Mouse (Mus musculus) liver, embryonic 14.5 days (tissue): ENCODE measurements around the gene Hyou1. TPM values are rescaled to one million over a fixed set of nuclear protein-coding genes. Genes with fewer than 3 reads are reported as not detected.

Source experiments
- ATAC-seq: fragments of 200-750 bp; cut with Nextera tagmentation; 2 replicates; pipeline ENCODE4 v1.8.0; 2017; ENCODE audit warnings: moderate number of reproducible peaks, mild to moderate bottlenecking, moderate library complexity; ENCODE audit not compliant: insufficient read depth
- DNase-seq, 3 experiments: peaks; one replicate each; pipeline ENCODE4 v3.0.0-alpha.2; 2012 to 2013; ENCODE audit warnings: low read depth in 3 of 3, low spot score in 3 of 3
- H3K27ac ChIP-seq: fragments of 300-500 bp; sonication (generic); 2 replicates; pipeline ENCODE4 v1.5.1; 2014; ENCODE audit warnings: moderate library complexity, mild to moderate bottlenecking, control low read depth, inconsistent platforms
- H3K27me3 ChIP-seq: fragments of 300-500 bp; sonication (generic); 2 replicates; pipeline ENCODE4 v1.6.1; 2014; ENCODE audit warnings: mild to moderate bottlenecking, low read length, moderate library complexity; ENCODE audit not compliant: control insufficient read depth, insufficient read depth
- H3K36me3 ChIP-seq: fragments of 300-500 bp; sonication (generic); replicated peaks from 2 replicates; pipeline ENCODE4 v1.6.1; 2014; ENCODE audit warnings: low read depth; ENCODE audit not compliant: control insufficient read depth, insufficient read depth
- H3K4me1 ChIP-seq, 2 experiments: fragments of 200-500 bp in 1 of 2; fragments of 300-500 bp in 1 of 2; sonication (generic) in 1 of 2; replicated peaks; 2 replicates each; pipeline ENCODE4 v1.6.1; 2012 to 2014; ENCODE audit warnings: antibody characterized with exemption in 1 of 2, inconsistent platforms in 1 of 2, low read length in 1 of 2; ENCODE audit not compliant: control insufficient read depth in 2 of 2, insufficient read depth in 2 of 2
- H3K4me2 ChIP-seq: fragments of 300-500 bp; sonication (generic); 2 replicates; pipeline ENCODE4 v1.6.1; 2014; ENCODE audit warnings: low read depth, mild to moderate bottlenecking, control low read depth, moderate library complexity
- H3K4me3 ChIP-seq, 2 experiments: fragments of 200-500 bp in 1 of 2; fragments of 300-500 bp in 1 of 2; sonication (generic) in 1 of 2; 2 replicates each; pipeline ENCODE4 v1.5.1; 2012 to 2014; ENCODE audit warnings: low read depth in 2 of 2, low read length in 2 of 2, mild to moderate bottlenecking in 2 of 2, control low read depth in 1 of 2, inconsistent platforms in 1 of 2, moderate library complexity in 1 of 2; ENCODE audit not compliant: insufficient read depth in 1 of 2
- H3K9ac ChIP-seq: fragments of 300-500 bp; sonication (generic); replicated peaks from 2 replicates; pipeline ENCODE4 v1.6.1; 2014; ENCODE audit warnings: mild to moderate bottlenecking, control low read depth, moderate library complexity
- H3K9me3 ChIP-seq: fragments of 300-500 bp; sonication (generic); 2 replicates; pipeline ENCODE4 v1.6.1; 2016; ENCODE audit warnings: low read length, mixed read lengths; ENCODE audit not compliant: control insufficient read depth
- CTCF ChIP-seq: IDR thresholded peaks from 2 replicates; pipeline ENCODE4 v1.5.1; 2016; ENCODE audit warnings: antibody characterized with exemption, low read depth, control low read depth
- EP300 ChIP-seq: IDR thresholded peaks from 2 replicates; pipeline ENCODE4 v1.6.1; 2016; ENCODE audit warnings: antibody characterized with exemption, low read depth
- WGBS: fragments of 180-500 bp; shearing (Covaris S2); extraction: QIAGEN DNeasy Blood & Tissue Kit; methylation state at CpG from one replicate; pipeline ENCODE4 v1.1.7; 2014; ENCODE audit not compliant: insufficient replicate concordance; 5-methylcytosine and 5-hydroxymethylcytosine counted together
- polyA plus RNA-seq, 2 experiments: library from polyadenylated mRNA; depleted of rRNA in 1 of 2; stranded (reverse) in 1 of 2; unstranded in 1 of 2; fragments of >200 nt; fragmentation: Nextera tagmentation in 1 of 2; extraction: Ambion mirVana in 1 of 2; gene quantifications; 2 replicates each; pipeline versions ENCODE4 v1.2.1 to v1.2.3; 2012 to 2014

Gene Hyou1
- polyA plus RNA-seq, 2 experiments = 12.5 to 16.5 TPM

DNA sequence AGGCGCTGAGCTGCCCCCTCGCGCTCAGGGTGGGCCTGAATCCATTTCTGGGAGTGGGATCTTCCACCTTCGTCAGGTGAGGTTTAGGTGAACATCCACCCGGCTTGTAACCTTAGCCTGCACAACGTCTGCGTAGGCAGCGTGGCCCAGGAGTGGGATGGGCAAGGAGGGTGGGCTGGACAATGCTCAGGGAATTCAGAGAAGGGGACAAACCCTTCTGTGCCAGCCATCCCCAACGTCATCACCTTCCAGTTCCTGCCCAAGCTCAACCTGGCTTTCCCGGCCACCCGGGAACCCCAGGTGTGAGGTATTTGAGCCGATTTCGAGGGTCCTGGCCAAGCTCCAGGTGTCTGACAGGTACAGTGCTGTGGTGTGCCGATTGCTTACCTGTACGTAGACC lies 572 bp downstream of the Hyou1 start:
- 7% methylated on average over 15 of the region's 15 CpGs for WGBS
- Histone ChIP-seq H3K9me3 (no peaks in the 10 kb centered on the region), H3K4me1 (peaks cover 15 to 18% of the 10 kb centered on the region in 2 experiments), H3K27ac (peak overlapping the region; percentile 68), H3K36me3 (peaks cover 32% of the 10 kb centered on the region), H3K4me2 (peak overlapping the region; percentile 99), H3K4me3 (peak overlapping the region; percentile 82 to 92), H3K9ac (peak overlapping the region; percentile 90), H3K27me3 (no peaks in the 10 kb centered on the region)
- DNase-seq = no peak
- TF ChIP-seq CTCF = no peak
- no peak for TF ChIP-seq EP300
- peak; percentile 11; the same call in 1 of the 2 replicates for ATAC-seq

DNA sequence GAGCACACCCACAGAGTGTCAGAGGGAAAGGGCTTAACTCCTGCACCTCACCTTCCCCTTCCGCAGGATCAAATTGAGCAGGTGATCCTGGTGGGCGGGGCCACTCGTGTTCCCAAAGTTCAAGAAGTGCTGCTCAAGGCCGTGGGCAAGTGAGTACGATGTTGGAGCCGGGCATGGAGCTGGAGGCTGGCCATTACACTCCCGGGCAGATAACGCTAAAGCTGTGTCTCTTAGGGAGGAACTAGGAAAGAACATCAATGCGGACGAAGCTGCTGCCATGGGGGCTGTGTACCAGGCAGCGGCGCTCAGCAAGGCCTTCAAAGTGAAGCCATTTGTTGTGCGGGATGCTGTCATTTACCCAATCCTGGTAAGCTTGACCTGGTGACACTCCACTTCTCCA lies 5.3 kb downstream of the Hyou1 start:
- DNase-seq = no peak
- H3K9ac ChIP-seq = no peak overlapping the region
- TF ChIP-seq EP300 (no peak), CTCF (no peak)
- no peaks in the 10 kb centered on the region for H3K27me3 ChIP-seq
- WGBS = 88% methylated on average over 13 of the region's 13 CpGs
- no peak overlapping the region for H3K4me2 ChIP-seq
- H3K4me3 ChIP-seq = no peak overlapping the region
- no peak for ATAC-seq
- H3K36me3 ChIP-seq = peaks cover 61% of the 10 kb centered on the region
- peaks cover 9 to 10% of the 10 kb centered on the region in 2 experiments for H3K4me1 ChIP-seq
- H3K27ac ChIP-seq = no peak overlapping the region
- H3K9me3 ChIP-seq = no peaks in the 10 kb centered on the region

DNA sequence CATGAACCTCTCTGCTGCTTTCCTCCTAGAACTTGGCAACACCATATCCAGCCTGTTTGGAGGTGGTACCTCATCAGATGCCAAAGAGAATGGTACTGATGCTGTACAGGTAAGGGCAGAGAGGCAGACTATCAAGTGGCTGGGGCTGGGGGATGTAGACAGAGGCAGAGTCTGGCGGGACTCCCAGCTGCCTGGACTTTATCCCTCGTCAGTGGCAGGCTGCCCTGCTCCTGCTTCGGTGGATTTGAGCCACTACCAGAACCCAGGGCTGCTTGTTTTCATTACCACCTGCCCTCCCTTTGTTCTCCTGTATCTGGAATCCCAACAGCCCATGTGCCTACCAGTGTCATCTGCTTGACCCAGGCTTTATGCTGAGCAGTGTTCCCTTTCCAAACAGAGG lies 7.9 kb downstream of the Hyou1 start:
- Histone ChIP-seq H3K9ac (no peak overlapping the region), H3K4me3 (no peak overlapping the region), H3K4me1 (no peaks in the 10 kb centered on the region), H3K4me2 (no peak overlapping the region), H3K36me3 (peaks cover 51% of the 10 kb centered on the region), H3K9me3 (no peaks in the 10 kb centered on the region), H3K27ac (no peak overlapping the region), H3K27me3 (no peaks in the 10 kb centered on the region)
- WGBS = 69% methylated on average over 3 of the region's 3 CpGs
- DNase-seq = no peak
- ATAC-seq = no peak
- TF ChIP-seq EP300 (no peak), CTCF (no peak)

DNA sequence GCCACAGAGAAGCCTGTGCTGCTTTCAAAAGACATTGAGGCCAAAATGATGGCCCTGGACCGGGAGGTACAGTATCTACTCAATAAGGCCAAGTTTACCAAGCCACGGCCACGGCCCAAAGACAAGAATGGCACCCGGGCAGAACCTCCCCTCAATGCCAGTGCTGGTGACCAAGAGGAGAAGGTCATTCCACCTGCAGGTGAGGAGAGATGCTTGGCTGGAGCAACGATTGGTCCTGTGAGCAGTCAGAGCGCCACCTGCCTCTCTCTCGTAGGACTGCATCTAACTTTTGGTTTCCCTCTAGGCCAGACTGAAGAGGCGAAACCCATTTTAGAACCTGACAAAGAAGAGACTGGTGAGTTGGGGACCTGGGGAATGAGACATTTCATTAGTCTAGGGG lies 10.0 kb downstream of the Hyou1 start:
- ATAC-seq = no peak
- WGBS = 50% methylated on average over 8 of the region's 8 CpGs
- peaks cover 38% of the 10 kb centered on the region for H3K36me3 ChIP-seq

DNA sequence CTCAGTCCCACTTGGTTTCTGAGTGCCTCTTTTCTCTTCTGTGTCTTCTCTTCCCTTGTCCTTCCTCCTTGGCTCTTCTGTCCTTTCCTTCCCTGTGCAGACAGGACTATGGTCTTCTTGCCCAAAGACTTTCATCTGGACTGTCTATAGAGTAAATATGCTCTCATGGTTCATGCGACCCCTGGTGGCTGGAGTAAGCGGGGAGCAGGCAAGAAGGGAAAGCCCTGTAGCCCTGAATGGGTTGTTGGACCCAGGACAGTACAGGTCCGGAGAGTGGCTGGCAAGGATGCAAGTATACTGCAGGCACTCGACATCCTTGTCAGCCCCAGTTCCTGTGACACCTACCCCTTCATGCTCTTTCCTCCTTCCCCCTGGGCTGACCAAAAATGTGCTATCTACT lies 12.2 kb downstream of the Hyou1 start:
- no peak overlapping the region for H3K4me3 ChIP-seq
- no peak overlapping the region for H3K27ac ChIP-seq
- TF ChIP-seq CTCF (peak; percentile 94), EP300 (no peak)
- H3K9ac ChIP-seq = no peak overlapping the region
- H3K36me3 ChIP-seq = peaks cover 19% of the 10 kb centered on the region
- no peaks in the 10 kb centered on the region for H3K9me3 ChIP-seq
- ATAC-seq = peak; percentile 41; the same call in 1 of the 2 replicates
- H3K4me1 ChIP-seq = peaks cover 0 to 6% of the 10 kb centered on the region in 2 experiments; a peak in 2 of 4 replicates
- no peak for DNase-seq
- no peaks in the 10 kb centered on the region for H3K27me3 ChIP-seq
- no peak overlapping the region for H3K4me2 ChIP-seq
- 24% methylated on average over 4 of the region's 4 CpGs for WGBS

More for the DNA sequence above, 10.0 kb downstream of the Hyou1 start:
- TF ChIP-seq EP300 = no peak
- peak; percentile 91 for TF ChIP-seq CTCF
- Histone ChIP-seq H3K4me2 (no peak overlapping the region), H3K4me1 (no peaks in the 10 kb centered on the region), H3K27ac (no peak overlapping the region), H3K27me3 (no peaks in the 10 kb centered on the region), H3K9me3 (no peaks in the 10 kb centered on the region), H3K9ac (no peak overlapping the region), H3K4me3 (no peak overlapping the region)
- DNase-seq = no peak
